Mouse (Mus musculus): ENCODE results near the gene Evx2. TPM values are rescaled to one million over a fixed set of nuclear protein-coding genes. Genes with fewer than 3 reads are reported as not detected.

The Evx2 gene
- polyA plus RNA-seq, 1 experiment from 2014 or later: 0.42 TPM

DNA sequence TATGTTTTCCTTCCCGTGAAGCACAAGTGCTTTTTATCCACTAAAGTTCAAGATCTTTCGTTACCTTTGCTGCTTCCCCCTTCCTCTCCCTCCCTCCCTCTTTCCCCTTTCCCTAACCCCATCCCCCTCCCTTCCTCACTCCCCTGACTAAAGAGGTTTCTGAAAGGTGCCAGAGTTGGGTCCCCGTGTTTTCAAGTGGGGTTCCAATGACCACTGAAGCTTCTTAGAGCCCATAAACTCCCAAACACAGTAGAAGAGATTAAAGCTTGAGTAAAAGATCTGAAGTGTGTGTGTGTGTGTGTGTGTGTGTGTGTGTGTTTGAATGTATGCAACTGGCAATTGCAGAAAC lies 9.8 kb upstream of the Evx2 start:
- Histone ChIP-seq H3K36me3 (no peaks in the 10 kb centered on the region), H3K4me1 (peaks cover 18% of the 10 kb centered on the region), H3K4me3 (replicated peaks) (0 out of 2 replicates have a peak overlapping the region, but pooled peaks have one; percentile 33), H3K27ac (replicated peaks) (no peak overlapping the region), H3K9ac (replicated peaks) (no peak overlapping the region), H3K9me3 (replicated peaks) (no peaks in the 10 kb centered on the region), H3K27me3 (replicated peaks) (peaks cover 92% of the 10 kb centered on the region), H3K4me2 (no peak overlapping the region)
- no peak for ATAC-seq (ENCODE audit: low FRiP score)
- 1% methylated on average over 3 of the region's 3 CpGs for WGBS

DNA sequence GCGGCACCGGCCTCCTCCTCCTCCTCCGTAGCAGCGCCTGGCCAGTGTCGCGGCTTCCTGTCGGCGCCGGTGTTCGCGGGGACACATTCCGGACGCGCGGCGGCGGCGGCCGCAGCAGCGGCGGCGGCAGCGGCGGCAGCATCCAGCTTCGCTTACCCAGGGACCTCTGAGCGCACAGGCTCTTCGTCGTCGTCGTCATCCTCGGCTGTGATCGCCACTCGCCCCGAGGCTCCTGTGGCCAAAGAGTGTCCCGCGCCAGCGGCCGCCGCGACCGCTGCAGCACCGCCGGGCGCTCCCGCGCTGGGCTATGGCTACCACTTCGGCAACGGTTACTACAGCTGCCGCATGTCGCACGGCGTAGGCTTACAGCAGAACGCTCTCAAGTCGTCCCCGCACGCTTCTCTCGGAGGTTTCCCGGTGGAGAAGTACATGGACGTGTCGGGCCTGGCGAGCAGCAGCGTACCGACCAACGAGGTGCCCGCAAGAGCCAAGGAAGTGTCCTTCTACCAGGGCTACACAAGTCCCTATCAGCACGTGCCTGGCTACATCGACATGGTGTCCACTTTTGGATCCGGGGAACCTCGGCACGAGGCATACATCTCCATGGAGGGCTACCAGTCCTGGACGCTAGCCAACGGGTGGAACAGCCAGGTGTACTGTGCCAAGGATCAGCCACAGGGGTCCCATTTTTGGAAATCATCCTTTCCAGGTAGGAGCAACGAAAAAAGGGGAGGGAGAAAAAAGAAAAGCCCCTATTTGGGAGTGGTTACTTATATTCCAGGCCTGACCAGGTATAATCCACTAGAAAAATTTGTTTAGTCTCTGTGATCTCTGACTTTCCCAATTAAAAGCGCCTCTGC lies 9.2 kb upstream of the Evx2 start:
- no peak overlapping the region for H3K27ac ChIP-seq (replicated peaks)
- H3K9ac ChIP-seq (replicated peaks): no peak overlapping the region
- H3K4me1 ChIP-seq: peaks cover 18% of the 10 kb centered on the region
- H3K36me3 ChIP-seq: no peaks in the 10 kb centered on the region
- peaks cover 92% of the 10 kb centered on the region for H3K27me3 ChIP-seq (replicated peaks)
- H3K4me2 ChIP-seq: peak overlapping the region; percentile 56
- WGBS: under 1% methylated on average over 50 of the region's 74 CpGs
- no peak; the same call in 1 of the 2 replicates for ATAC-seq (ENCODE audit: low FRiP score)
- peak overlapping the region; percentile 33 for H3K4me3 ChIP-seq (replicated peaks)
- no peaks in the 10 kb centered on the region for H3K9me3 ChIP-seq (replicated peaks)

DNA sequence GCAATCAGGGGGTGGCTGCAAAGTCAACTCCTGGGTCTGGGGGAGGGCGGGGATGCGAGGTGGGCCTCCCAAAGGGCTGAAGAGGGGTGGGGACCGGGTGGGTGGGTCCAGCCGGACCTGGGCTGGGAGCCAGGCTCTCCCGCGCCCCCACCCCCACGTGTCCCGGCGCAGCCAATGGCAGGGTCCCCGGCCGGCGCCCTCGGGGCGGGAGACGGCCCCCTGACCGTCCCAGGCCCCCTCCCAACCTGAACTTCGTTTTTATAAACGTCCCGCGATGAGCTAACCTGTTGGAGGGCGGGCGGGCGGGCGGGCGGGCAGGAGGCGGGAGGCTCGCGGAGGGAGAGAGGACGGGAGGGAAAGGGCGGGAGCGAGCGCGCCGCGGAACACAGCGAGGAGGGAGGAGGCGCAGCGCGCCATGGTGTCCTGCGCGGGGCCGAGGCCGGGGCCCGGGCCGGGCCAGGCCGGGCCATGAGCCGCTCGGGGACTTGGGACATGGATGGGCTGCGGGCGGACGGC lies 8.5 kb upstream of the Evx2 start, which contains the start of gene Hoxd13:
TSS of gene Hoxd13 (plus strand) at position 469 of the 516 bp plus-strand sequence.
- Histone ChIP-seq H3K4me3 (replicated peaks) (peak within 1 kb of the TSS; percentile 33), H3K4me1 (peaks cover 17% of the 10 kb centered on the region), H3K9ac (replicated peaks) (no peak within 1 kb of the TSS), H3K27ac (replicated peaks) (no peak within 1 kb of the TSS), H3K27me3 (replicated peaks) (peaks cover 91% of the 10 kb centered on the region), H3K36me3 (no peaks in the 10 kb centered on the region), H3K9me3 (replicated peaks) (no peaks in the 10 kb centered on the region), H3K4me2 (peak within 1 kb of the TSS; percentile 56)
- ATAC-seq (ENCODE audit: low FRiP score): 0 out of 2 replicates have a peak, but pooled peaks have one; percentile 43
- under 1% methylated on average over 32 of the region's 51 CpGs for WGBS

DNA sequence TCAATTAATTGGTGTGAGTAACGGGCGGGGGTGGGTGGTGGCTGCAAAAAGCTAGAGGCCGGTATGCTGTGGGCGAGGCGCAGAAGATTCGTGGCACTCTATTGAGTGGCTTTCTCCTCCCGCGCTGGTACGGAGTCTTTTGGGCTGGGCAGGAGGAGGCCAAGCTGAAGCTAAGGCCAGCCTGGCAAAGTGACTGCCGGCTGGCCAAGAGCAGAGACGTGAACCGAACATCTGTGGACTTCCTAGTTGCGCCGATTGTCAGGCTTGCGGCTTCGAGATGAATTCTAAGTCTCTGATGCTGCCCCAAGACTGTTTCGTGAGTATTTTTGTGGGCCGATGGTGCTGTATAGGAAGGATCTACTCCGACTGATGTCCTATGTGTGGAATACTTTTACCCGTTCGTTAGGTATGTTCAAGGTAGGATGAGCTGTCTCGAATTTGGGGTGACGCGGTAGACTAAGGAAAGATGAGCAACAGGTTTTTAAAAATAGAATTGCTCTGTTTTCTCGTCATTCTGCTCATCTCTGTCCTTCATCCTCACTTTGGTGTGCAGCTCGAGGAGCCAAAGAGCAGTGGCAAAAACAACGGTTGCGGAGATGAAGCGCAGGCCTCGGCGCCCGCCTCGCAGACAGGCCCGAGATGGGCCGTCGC lies 8.0 kb upstream of the Evx2 start:
- peaks cover 11% of the 10 kb centered on the region for H3K4me1 ChIP-seq
- no peak overlapping the region for H3K9ac ChIP-seq (replicated peaks)
- no peaks in the 10 kb centered on the region for H3K36me3 ChIP-seq
- whole genome bisulfite sequencing: 1% methylated on average over 36 of the region's 36 CpGs
- no peak overlapping the region for H3K27ac ChIP-seq (replicated peaks)
- H3K27me3 ChIP-seq (replicated peaks): peaks cover 91% of the 10 kb centered on the region
- no peaks in the 10 kb centered on the region for H3K9me3 ChIP-seq (replicated peaks)
- ATAC-seq (ENCODE audit: low FRiP score): no peak
- peak overlapping the region; percentile 56; the same call in 1 of the 2 replicates for H3K4me2 ChIP-seq
- no peak overlapping the region for H3K4me3 ChIP-seq (replicated peaks)

DNA sequence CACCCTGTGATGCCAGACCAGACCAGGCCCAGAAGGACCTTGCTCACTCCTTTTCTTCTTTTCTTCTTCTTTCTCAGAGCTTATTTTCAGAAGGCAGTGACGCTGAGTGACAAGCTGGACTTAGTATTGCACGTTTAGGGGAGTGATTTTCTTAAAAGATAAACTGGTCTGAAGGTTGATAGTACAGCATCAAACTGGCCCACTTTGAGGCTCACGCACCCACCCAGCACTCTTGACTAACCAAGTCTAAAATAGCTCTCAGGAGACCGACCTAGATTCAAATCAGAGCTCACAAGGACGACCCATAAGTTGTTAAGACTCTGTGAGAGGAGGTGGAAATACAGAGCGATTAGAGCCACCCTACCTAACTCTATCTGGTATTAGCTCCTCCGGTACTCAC lies 7.1 kb upstream of the Evx2 start:
- Histone ChIP-seq H3K9me3 (replicated peaks) (no peaks in the 10 kb centered on the region), H3K4me3 (replicated peaks) (no peak overlapping the region), H3K36me3 (no peaks in the 10 kb centered on the region), H3K4me2 (no peak overlapping the region), H3K27ac (replicated peaks) (no peak overlapping the region), H3K4me1 (peaks cover 15% of the 10 kb centered on the region), H3K27me3 (replicated peaks) (peaks cover 92% of the 10 kb centered on the region), H3K9ac (replicated peaks) (no peak overlapping the region)
- WGBS: 3% methylated on average over 7 of the region's 7 CpGs
- no peak for ATAC-seq (ENCODE audit: low FRiP score)

DNA sequence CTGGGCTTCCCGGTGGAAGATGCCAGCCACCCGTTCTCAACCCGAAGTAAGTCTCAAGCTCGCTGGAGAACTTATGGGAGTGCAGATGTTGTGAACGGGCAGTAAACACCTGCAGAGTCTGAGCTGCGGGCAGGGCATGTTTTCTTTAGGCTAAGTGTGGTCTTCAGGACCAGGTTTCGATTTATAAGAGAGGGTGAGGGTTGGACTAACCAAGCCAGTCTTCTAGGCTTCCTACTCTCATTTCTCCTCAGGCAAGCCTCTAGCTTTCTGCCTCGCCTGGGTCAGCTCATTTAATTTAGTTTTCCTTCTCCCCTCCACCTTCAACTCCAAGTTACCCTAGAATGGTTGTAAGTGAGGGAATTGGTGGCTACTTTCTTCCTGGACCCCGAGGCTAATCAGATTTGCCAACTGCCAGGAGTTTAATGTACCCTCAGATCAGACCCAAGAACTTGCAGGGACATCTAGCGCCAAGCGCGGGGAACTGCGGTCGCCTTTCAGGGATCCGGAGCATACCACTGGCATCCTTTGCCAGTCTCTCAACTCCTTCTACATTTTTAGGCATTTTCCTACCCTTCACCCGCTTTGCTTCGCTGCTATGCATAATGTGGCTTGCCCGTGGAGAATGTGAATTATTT lies 4.1 kb upstream of the Evx2 start:
- Histone ChIP-seq H3K9me3 (replicated peaks) (no peaks in the 10 kb centered on the region), H3K4me3 (replicated peaks) (no peak overlapping the region), H3K27ac (replicated peaks) (no peak overlapping the region), H3K27me3 (replicated peaks) (peaks cover 89% of the 10 kb centered on the region), H3K4me2 (no peak overlapping the region), H3K9ac (replicated peaks) (no peak overlapping the region), H3K36me3 (no peaks in the 10 kb centered on the region), H3K4me1 (peaks cover 16% of the 10 kb centered on the region)
- WGBS: 3% methylated on average over 18 of the region's 18 CpGs
- no peak for ATAC-seq (ENCODE audit: low FRiP score)

DNA sequence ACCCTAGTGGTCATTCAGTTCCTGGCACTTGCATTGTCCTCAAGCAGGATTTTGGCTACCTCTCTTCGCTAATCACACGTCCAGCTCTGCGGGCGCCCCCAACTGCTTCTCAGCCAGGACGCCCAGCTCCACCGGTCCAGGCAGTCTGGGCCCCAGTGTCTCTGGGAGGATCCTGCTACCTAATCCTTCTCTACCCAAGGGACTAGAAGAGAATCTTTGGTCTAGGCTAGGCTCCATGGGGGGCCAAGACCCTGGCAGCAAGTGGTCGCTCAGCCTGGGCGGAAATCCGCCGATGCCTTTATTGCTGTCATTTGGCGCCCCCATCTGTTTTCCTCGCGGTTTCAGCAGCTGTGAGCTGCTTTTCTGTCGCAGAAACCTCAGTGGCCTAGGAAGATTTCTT lies 2.3 kb upstream of the Evx2 start:
- Histone ChIP-seq H3K9me3 (replicated peaks) (no peaks in the 10 kb centered on the region), H3K27me3 (replicated peaks) (peaks cover 80% of the 10 kb centered on the region), H3K27ac (replicated peaks) (no peak overlapping the region), H3K4me3 (replicated peaks) (peak overlapping the region; percentile 23; the same call in 1 of the 2 replicates), H3K36me3 (no peaks in the 10 kb centered on the region), H3K9ac (replicated peaks) (no peak overlapping the region), H3K4me1 (peaks cover 7% of the 10 kb centered on the region), H3K4me2 (peak overlapping the region; percentile 50)
- under 1% methylated on average over 14 of the region's 14 CpGs for WGBS
- ATAC-seq (ENCODE audit: low FRiP score): peak; percentile 47; the same call in 1 of the 2 replicates

DNA sequence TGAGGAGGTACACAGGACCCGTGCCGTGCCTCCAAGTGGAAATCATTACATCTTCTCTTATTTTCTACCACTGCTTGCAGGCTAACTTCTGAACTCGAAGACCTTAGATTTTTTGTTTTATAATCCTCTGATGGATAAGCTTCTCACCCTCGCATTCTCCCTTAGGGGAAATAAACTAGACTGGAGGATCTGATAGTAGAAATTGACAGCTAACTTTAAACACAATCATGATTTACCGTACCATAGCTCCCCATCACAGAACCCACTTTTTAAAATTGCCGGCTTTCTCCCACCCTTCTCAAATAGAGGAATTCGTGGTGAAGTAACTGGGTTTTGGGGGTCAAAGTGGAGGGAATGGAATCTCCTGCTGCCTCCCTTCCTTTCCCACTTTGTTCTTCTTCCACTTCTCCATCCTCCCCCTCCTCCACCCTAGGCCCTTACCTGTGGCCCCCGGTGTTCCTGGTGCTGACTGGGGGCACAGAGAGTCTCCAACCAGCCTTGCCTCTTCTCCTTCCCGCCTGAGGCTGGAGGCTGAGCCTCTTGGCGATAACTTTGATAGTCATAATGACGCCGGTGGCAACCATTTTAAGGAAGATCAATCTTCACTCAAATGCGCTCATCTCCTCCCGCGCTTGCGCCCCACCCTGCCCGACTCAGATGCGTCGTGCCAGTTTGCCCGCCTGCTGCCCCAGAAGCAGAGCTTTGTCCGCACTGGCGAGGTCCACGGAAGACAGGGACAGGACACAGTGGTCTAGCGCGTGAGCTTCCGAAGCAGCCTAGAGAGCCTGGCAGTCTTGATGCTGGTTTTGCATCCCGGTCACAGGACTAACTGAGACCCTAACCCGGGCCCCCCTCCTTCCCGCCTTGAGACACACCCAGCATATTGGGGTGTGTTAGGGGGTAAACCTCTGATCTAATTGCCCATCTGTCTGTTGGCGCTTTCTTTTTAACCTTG lies 1.3 kb upstream of the Evx2 start:
- Histone ChIP-seq H3K9ac (replicated peaks) (no peak overlapping the region), H3K4me3 (replicated peaks) (peak overlapping the region; percentile 3; the same call in 1 of the 2 replicates), H3K36me3 (no peaks in the 10 kb centered on the region), H3K4me1 (peaks cover 12% of the 10 kb centered on the region), H3K9me3 (replicated peaks) (no peaks in the 10 kb centered on the region), H3K4me2 (0 out of 2 replicates have a peak overlapping the region, but pooled peaks have one; percentile 17), H3K27ac (replicated peaks) (no peak overlapping the region), H3K27me3 (replicated peaks) (peaks cover 74% of the 10 kb centered on the region)
- ATAC-seq (ENCODE audit: low FRiP score): no peak
- WGBS: 2% methylated on average over 30 of the region's 30 CpGs

DNA sequence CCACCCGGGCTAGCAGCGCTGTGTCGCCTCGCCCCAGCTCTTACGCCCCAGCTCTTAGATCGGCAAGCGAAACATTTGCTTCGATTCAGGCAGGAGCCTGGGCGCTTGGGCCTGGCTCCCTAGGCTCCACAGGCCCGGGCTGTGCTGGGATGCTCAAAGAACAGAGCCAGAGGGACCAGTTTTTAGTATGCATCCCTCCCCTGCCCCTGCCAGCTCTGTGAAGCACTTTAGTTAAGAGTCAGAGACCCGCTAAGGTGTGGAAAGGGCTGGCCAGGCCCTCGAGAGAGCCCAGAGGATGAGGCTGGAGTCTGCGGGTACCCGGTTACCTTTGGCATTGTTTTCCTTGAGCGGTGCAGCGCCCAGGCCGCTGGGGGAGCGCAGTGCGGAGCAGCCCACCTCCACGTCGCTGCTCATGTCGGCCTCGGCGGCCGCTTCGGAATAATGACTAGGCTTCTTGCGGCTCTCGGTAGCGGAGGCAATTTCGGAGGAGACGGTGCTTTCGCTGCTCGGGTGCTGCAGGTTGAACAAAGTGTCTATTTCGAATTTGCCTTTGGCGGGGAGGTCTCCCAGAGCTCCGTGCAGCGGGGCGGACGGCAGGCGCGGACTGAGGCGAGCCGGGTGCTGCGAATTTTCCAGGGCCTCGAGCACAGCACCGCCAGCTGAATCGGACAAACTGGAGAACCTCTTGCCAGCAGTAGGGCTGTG lies 538 bp downstream of the Evx2 start:
- Histone ChIP-seq H3K27me3 (replicated peaks) (peaks cover 75% of the 10 kb centered on the region), H3K4me1 (peaks cover 16% of the 10 kb centered on the region), H3K36me3 (no peaks in the 10 kb centered on the region), H3K4me2 (no peak overlapping the region), H3K9me3 (replicated peaks) (no peaks in the 10 kb centered on the region), H3K4me3 (replicated peaks) (peak overlapping the region; percentile 6; the same call in 1 of the 2 replicates), H3K9ac (replicated peaks) (no peak overlapping the region), H3K27ac (replicated peaks) (no peak overlapping the region)
- no peak for ATAC-seq (ENCODE audit: low FRiP score)
- under 1% methylated on average over 47 of the region's 47 CpGs for WGBS

DNA sequence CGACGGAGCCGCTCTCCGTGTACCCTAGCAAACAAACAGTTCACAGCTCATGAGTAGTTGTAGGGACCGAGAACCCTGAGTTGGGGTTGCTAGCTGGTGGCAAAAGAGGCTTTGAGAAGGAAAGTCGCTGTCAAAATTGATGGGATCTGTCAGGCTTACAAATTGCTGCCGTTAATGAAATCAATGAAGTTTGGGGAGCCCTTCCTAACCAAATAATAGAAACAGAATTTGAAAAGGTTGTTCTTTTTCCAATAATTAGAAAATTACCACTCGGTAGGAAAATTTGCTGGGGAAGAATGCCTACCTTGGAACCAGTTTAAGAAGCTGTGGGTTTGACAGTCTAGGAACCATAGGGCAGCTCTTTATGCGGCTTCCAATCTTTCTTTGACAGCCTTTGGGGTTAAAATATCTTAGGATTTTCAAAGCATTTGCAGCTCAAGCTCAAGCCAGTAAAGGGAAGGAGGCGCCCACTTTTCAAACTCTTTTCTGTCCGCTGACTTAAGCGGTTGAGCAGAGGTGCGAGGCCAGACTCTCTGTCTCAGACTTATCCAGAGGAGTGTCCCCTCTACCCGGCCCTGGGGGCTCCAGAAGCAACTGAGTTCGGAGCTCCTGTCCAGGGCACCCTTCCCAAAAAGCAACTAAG lies 1.2 kb downstream of the Evx2 start:
- Histone ChIP-seq H3K9me3 (replicated peaks) (no peaks in the 10 kb centered on the region), H3K4me2 (no peak overlapping the region), H3K4me1 (peaks cover 16% of the 10 kb centered on the region), H3K9ac (replicated peaks) (no peak overlapping the region), H3K27me3 (replicated peaks) (peaks cover 71% of the 10 kb centered on the region), H3K4me3 (replicated peaks) (peak overlapping the region; percentile 6; the same call in 1 of the 2 replicates), H3K36me3 (no peaks in the 10 kb centered on the region), H3K27ac (replicated peaks) (no peak overlapping the region)
- 1% methylated on average over 15 of the region's 15 CpGs for WGBS
- no peak for ATAC-seq (ENCODE audit: low FRiP score)
